Mouse (Mus musculus): ENCODE measurements around the gene Adra1b.

- TF ChIP-seq POLR2A (IDR thresholded peaks at IDR 0.05; ENCODE audit: control insufficient read depth, extremely low read depth, insufficient read depth, low read length, poor library complexity) (no peak), CTCF (IDR thresholded peaks at IDR 0.05; ENCODE audit: borderline replicate concordance, control insufficient read depth, extremely low read depth, insufficient read depth, low read length, poor library complexity) (no peak)
Measured at GRCm38 (mm10) chr11:43899696-43900095, 1.3 kb downstream of the Adra1b start.

All from thymus, adult 2 months (tissue).